Mouse (Mus musculus) MEL (cell line): Measurements from ENCODE around the gene Acad12. TPM values are rescaled to one million over a fixed set of nuclear protein-coding genes. Genes with fewer than 3 reads are reported as not detected.
A peak's percentile ranks its signal among the peaks of the same experiment; 100 is the strongest.

Experiments used
- DNase-seq: peaks from one replicate; pipeline ENCODE4 v3.0.0; 2011; ENCODE audit warnings: low read depth, low spot score
- H3K27ac ChIP-seq: 2 replicates; pipeline ENCODE4 v1.5.1; 2012; ENCODE audit warnings: low read depth, mild to moderate bottlenecking, control low read depth, low read length, moderate library complexity; ENCODE audit not compliant: control insufficient read depth
- H3K27me3 ChIP-seq, 2 experiments: fragments of 150-350 bp in 1 of 2; sonication (generic) in 1 of 2; 2 replicates each; pipeline ENCODE4 v1.6.1; 2012; ENCODE audit warnings: low read length in 2 of 2, mild to moderate bottlenecking in 2 of 2, improper control_type of control experiment in 1 of 2, moderate library complexity in 1 of 2; ENCODE audit not compliant: insufficient read depth in 2 of 2, control insufficient read depth in 1 of 2
- H3K36me3 ChIP-seq, 2 experiments: 2 replicates each; pipeline ENCODE4 v1.6.1; 2012 to 2014; ENCODE audit warnings: low read length in 2 of 2, improper control_type of control experiment in 1 of 2, inconsistent platforms in 1 of 2, mild to moderate bottlenecking in 1 of 2; ENCODE audit not compliant: insufficient read depth in 2 of 2, control insufficient read depth in 1 of 2
- H3K4me1 ChIP-seq, 2 experiments: fragments of 150-350 bp in 1 of 2; sonication (generic) in 1 of 2; 2 replicates each; pipeline ENCODE4 v1.6.1; 2012; ENCODE audit warnings: low read length in 2 of 2, improper control_type of control experiment in 1 of 2, mild to moderate bottlenecking in 1 of 2; ENCODE audit not compliant: insufficient read depth in 2 of 2, control insufficient read depth in 1 of 2
- H3K4me3 ChIP-seq, 2 experiments: fragments of 150-350 bp in 1 of 2; sonication (generic) in 1 of 2; 2 replicates each; pipeline ENCODE4 v1.5.1; 2012; ENCODE audit warnings: low read depth in 2 of 2, low read length in 2 of 2, mild to moderate bottlenecking in 2 of 2, moderate library complexity in 2 of 2, control low read depth in 1 of 2, improper control_type of control experiment in 1 of 2; ENCODE audit not compliant: control insufficient read depth in 1 of 2, insufficient read depth in 1 of 2
- H3K79me2 ChIP-seq: 2 replicates; pipeline ENCODE4 v1.6.1; 2012; ENCODE audit warnings: mild to moderate bottlenecking, low read length, moderate library complexity; ENCODE audit not compliant: control insufficient read depth, poor library complexity, insufficient read depth
- H3K9ac ChIP-seq: 2 replicates; pipeline ENCODE4 v1.6.1; 2012; ENCODE audit warnings: low read depth, mild to moderate bottlenecking, control low read depth, low read length, moderate library complexity; ENCODE audit not compliant: control insufficient read depth, poor library complexity, severe bottlenecking
- H3K9me3 ChIP-seq: fragments of 150-350 bp; sonication (generic); replicated peaks from 2 replicates; pipeline ENCODE4 v1.6.1; 2012; ENCODE audit warnings: mild to moderate bottlenecking, low read length, improper control_type of control experiment, moderate library complexity; ENCODE audit not compliant: insufficient read depth
- BHLHE40 ChIP-seq: IDR thresholded peaks from 2 replicates; pipeline ENCODE4 v1.6.1; 2012; ENCODE audit warnings: low read depth, mild to moderate bottlenecking, inconsistent platforms, low read length, improper control_type of control experiment, borderline replicate concordance
- CHD1 ChIP-seq: IDR thresholded peaks from 2 replicates; pipeline ENCODE4 v1.6.1; 2012; ENCODE audit warnings: low read depth, mild to moderate bottlenecking, inconsistent platforms, low read length, improper control_type of control experiment
- CHD2 ChIP-seq: IDR thresholded peaks from 2 replicates; pipeline ENCODE4 v1.6.1; 2011; ENCODE audit warnings: low read length, improper control_type of control experiment
- E2F4 ChIP-seq: IDR thresholded peaks from 2 replicates; pipeline ENCODE4 v1.6.1; 2011; ENCODE audit warnings: low read depth, low read length, improper control_type of control experiment, borderline replicate concordance
- ELF1 ChIP-seq: IDR thresholded peaks from 2 replicates; pipeline ENCODE4 v1.6.1; 2014; ENCODE audit warnings: low read depth, mild to moderate bottlenecking, inconsistent platforms, low read length, improper control_type of control experiment, moderate library complexity
- EP300 ChIP-seq, 2 experiments: IDR thresholded peaks; 2 replicates each; pipeline ENCODE4 v1.6.1; 2011; ENCODE audit warnings: improper control_type of control experiment in 2 of 2, low read length in 2 of 2, low read depth in 1 of 2, mild to moderate bottlenecking in 1 of 2
- ETS1 ChIP-seq: IDR thresholded peaks from 2 replicates; pipeline ENCODE4 v1.6.1; 2012; ENCODE audit warnings: low read depth, mild to moderate bottlenecking, inconsistent platforms, low read length, improper control_type of control experiment, moderate library complexity
- GABPA ChIP-seq: IDR thresholded peaks from 2 replicates; pipeline ENCODE4 v1.6.1; 2012; ENCODE audit warnings: low read depth, mild to moderate bottlenecking, inconsistent platforms, low read length, improper control_type of control experiment, moderate library complexity
- GATA1 ChIP-seq: IDR thresholded peaks from 2 replicates; pipeline ENCODE4 v1.6.1; 2011; ENCODE audit warnings: low read depth, low read length, improper control_type of control experiment
- HCFC1 ChIP-seq: IDR thresholded peaks from 2 replicates; pipeline ENCODE4 v1.6.1; 2012; ENCODE audit warnings: low read depth, mild to moderate bottlenecking, inconsistent platforms, low read length, improper control_type of control experiment, moderate library complexity
- JUND ChIP-seq: IDR thresholded peaks from 2 replicates; pipeline ENCODE4 v1.6.1; 2011; ENCODE audit warnings: low read depth, mild to moderate bottlenecking, improper control_type of control experiment, low read length
- KAT2A ChIP-seq: conservative IDR thresholded peaks from 2 replicates; pipeline ENCODE4 v1.6.1; 2012; ENCODE audit warnings: low read depth, low read length, improper control_type of control experiment, inconsistent platforms
- MAFK ChIP-seq: IDR thresholded peaks from 2 replicates; pipeline ENCODE4 v1.6.1; 2011; ENCODE audit warnings: low read depth, mild to moderate bottlenecking, low read length, improper control_type of control experiment, borderline replicate concordance
- MAX ChIP-seq: IDR thresholded peaks from 2 replicates; pipeline ENCODE4 v1.6.1; 2011; ENCODE audit warnings: low read length, improper control_type of control experiment
- MAZ ChIP-seq: IDR thresholded peaks from 2 replicates; pipeline ENCODE4 v1.6.1; 2012; ENCODE audit warnings: low read depth, mild to moderate bottlenecking, inconsistent platforms, low read length, improper control_type of control experiment
- MEF2A ChIP-seq: IDR thresholded peaks from 2 replicates; pipeline ENCODE4 v1.6.1; 2014; ENCODE audit warnings: low read depth, mild to moderate bottlenecking, inconsistent platforms, low read length, improper control_type of control experiment; ENCODE audit not compliant: poor library complexity, insufficient replicate concordance, severe bottlenecking; ENCODE audit errors: extremely low read depth
- MXI1 ChIP-seq: IDR thresholded peaks from 2 replicates; pipeline ENCODE4 v1.6.1; 2011; ENCODE audit warnings: mild to moderate bottlenecking, low read depth, low read length, improper control_type of control experiment
- MYB ChIP-seq: IDR thresholded peaks from 2 replicates; pipeline ENCODE4 v1.6.1; 2011; ENCODE audit warnings: mild to moderate bottlenecking, low read depth, low read length, improper control_type of control experiment
- NRF1 ChIP-seq: IDR thresholded peaks from 2 replicates; pipeline ENCODE4 v1.6.1; 2014; ENCODE audit warnings: low read depth, mild to moderate bottlenecking, inconsistent platforms, low read length, improper control_type of control experiment, moderate library complexity; ENCODE audit not compliant: poor library complexity, insufficient read depth, severe bottlenecking
- POLR2A ChIP-seq, 2 experiments: IDR thresholded peaks; 2 replicates each; pipeline ENCODE4 v1.6.1; 2011 to 2012; ENCODE audit warnings: low read length in 2 of 2, mild to moderate bottlenecking in 2 of 2, control low read depth in 1 of 2, improper control_type of control experiment in 1 of 2, low read depth in 1 of 2, moderate library complexity in 1 of 2; ENCODE audit not compliant: control insufficient read depth in 1 of 2, insufficient read depth in 1 of 2, poor library complexity in 1 of 2
- POLR2AphosphoS2 ChIP-seq: IDR thresholded peaks from 2 replicates; pipeline ENCODE4 v1.6.1; 2011; ENCODE audit warnings: low read length, improper control_type of control experiment
- POLR2AphosphoS5 ChIP-seq: IDR thresholded peaks from 2 replicates; pipeline ENCODE4 v1.6.1; 2012; ENCODE audit warnings: low read depth, borderline replicate concordance, mild to moderate bottlenecking, inconsistent platforms, low read length, moderate library complexity, mixed read lengths
- RAD21 ChIP-seq: IDR thresholded peaks from 2 replicates; pipeline ENCODE4 v1.6.1; 2011; ENCODE audit warnings: mild to moderate bottlenecking, low read depth, low read length, improper control_type of control experiment
- RCOR1 ChIP-seq: IDR thresholded peaks from 2 replicates; pipeline ENCODE4 v1.6.1; 2012; ENCODE audit warnings: low read depth, mild to moderate bottlenecking, inconsistent platforms, low read length, improper control_type of control experiment
- SMC3 ChIP-seq: IDR thresholded peaks from 2 replicates; pipeline ENCODE4 v1.6.1; 2011; ENCODE audit warnings: low read depth, low read length, improper control_type of control experiment
- TAL1 ChIP-seq: IDR thresholded peaks from 2 replicates; pipeline ENCODE4 v1.6.1; 2012; ENCODE audit warnings: mild to moderate bottlenecking, inconsistent platforms, low read length, moderate library complexity, mixed read lengths
- TBP ChIP-seq: IDR thresholded peaks from 2 replicates; pipeline ENCODE4 v1.8.0; 2011; ENCODE audit warnings: low read depth, low read length, improper control_type of control experiment
- TCF12 ChIP-seq: IDR thresholded peaks from 2 replicates; pipeline ENCODE4 v1.6.1; 2014; ENCODE audit warnings: low read depth, mild to moderate bottlenecking, inconsistent platforms, low read length, improper control_type of control experiment, moderate library complexity
- UBTF ChIP-seq: IDR thresholded peaks from 2 replicates; pipeline ENCODE4 v1.6.1; 2012; ENCODE audit warnings: low read depth, mild to moderate bottlenecking, inconsistent platforms, low read length, improper control_type of control experiment, moderate library complexity, borderline replicate concordance; ENCODE audit not compliant: insufficient read depth
- USF1 ChIP-seq: IDR thresholded peaks from 2 replicates; pipeline ENCODE4 v1.6.1; 2014; ENCODE audit warnings: low read depth, mild to moderate bottlenecking, inconsistent platforms, low read length, improper control_type of control experiment, moderate library complexity
- USF2 ChIP-seq, 2 experiments: IDR thresholded peaks; 2 replicates each; pipeline ENCODE4 v1.6.1; 2011 to 2012; ENCODE audit warnings: improper control_type of control experiment in 2 of 2, low read length in 2 of 2, borderline replicate concordance in 1 of 2, inconsistent platforms in 1 of 2, low read depth in 1 of 2, mild to moderate bottlenecking in 1 of 2; ENCODE audit not compliant: insufficient read depth in 1 of 2
- ZC3H11A ChIP-seq: IDR thresholded peaks from 2 replicates; pipeline ENCODE4 v1.6.1; 2012; ENCODE audit warnings: low read depth, mild to moderate bottlenecking, inconsistent platforms, low read length, improper control_type of control experiment
- ZKSCAN1 ChIP-seq: IDR thresholded peaks from 2 replicates; pipeline ENCODE4 v1.6.1; 2012; ENCODE audit warnings: low read depth, mild to moderate bottlenecking, inconsistent platforms, low read length, improper control_type of control experiment, moderate library complexity
- ZMIZ1 ChIP-seq: IDR thresholded peaks from 2 replicates; pipeline ENCODE4 v1.6.1; 2012; ENCODE audit warnings: low read depth, mild to moderate bottlenecking, inconsistent platforms, low read length, improper control_type of control experiment, moderate library complexity
- ZNF384 ChIP-seq: IDR thresholded peaks from 2 replicates; pipeline ENCODE4 v1.6.1; 2012; ENCODE audit warnings: low read depth, mild to moderate bottlenecking, inconsistent platforms, low read length, improper control_type of control experiment
- polyA plus RNA-seq, 2 experiments: library from polyadenylated mRNA; stranded (reverse) in 1 of 2; unstranded in 1 of 2; fragments of >175 nt in 1 of 2; fragments of >200 nt in 1 of 2; gene quantifications; 2 replicates each; pipeline versions ENCODE4 v1.2.1 to v1.2.4; 2012; ENCODE audit warnings: low replicate concordance in 2 of 2, low read depth in 1 of 2; ENCODE audit not compliant: insufficient read length in 2 of 2, insufficient read depth in 1 of 2, missing spikeins in 1 of 2
- total RNA-seq: library from RNA; depleted of rRNA; stranded (reverse); fragments of 300-350 nt; gene quantifications from 2 replicates; pipeline ENCODE4 v1.2.3, GENCODE M21; 2012

The Acad12 gene
- total and polyA plus RNA-seq, 3 experiments, result 2.6 to 6.4 TPM; not detected in 1

DNA sequence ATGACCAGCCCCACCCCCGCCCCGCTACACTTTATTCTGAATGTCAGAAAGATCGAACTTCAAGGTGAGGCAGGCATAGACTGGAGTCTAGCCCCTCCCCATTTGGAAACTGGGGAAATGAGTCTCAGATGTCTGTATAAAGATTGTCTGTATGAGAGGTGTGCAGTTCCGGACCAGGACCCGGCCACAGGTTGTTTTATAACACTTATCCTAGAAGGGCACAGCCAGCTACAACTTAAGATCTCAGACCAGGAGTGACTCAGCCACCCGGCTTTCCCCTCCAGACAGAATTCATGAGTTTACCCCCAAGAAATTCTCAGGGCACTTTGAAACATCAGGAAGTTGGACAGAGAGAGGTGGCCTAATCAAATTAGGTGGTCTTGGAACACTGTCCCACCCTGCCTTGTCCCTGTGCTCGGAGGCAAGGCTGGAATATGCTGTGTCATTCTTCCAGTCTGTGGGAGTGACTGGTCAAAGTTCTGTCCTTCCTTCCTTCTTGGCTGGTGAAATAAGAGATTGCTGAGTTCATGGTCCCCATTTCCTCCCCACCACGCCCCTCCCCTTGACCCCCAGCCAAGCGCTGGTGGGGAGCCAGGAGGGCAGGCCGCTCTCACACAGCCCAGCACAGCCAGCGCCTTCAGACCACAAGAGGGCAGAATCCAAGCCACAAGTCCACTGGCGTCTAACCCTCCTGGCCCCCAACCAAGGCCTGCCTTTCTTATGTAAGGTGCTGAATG is 34.8 kb downstream of the Acad12 start:
- Histone ChIP-seq H3K27ac (peak overlapping the region; percentile 86), H3K79me2 (peaks cover 7% of the 10 kb centered on the region; the same call in 1 of the 2 replicates), H3K4me1 (peaks cover 20 to 26% of the 10 kb centered on the region in 2 experiments), H3K36me3 (peaks cover 0 to 30% of the 10 kb centered on the region in 2 experiments), H3K9ac (peak overlapping the region; percentile 53), H3K9me3 (no peaks in the 10 kb centered on the region), H3K27me3 (no peaks in the 10 kb centered on the region), H3K4me3 (peak overlapping the region in 1 of 2 experiments; percentile 9; a peak in 1 of 4 replicates)
- DNase-seq, result peak; percentile 84
- TF ChIP-seq POLR2A (IDR thresholded peaks at IDR 0.05; ENCODE audit: control insufficient read depth in 1 of 2, insufficient read depth in 1 of 2, low read depth in 1 of 2, low read length in 2 of 2, poor library complexity in 1 of 2), result no peak; a peak in 1 of 4 replicates
- TF ChIP-seq SMC3, result peak; percentile 59
- peak; percentile 72; the same call in 1 of the 2 replicates for TF ChIP-seq MAZ
- no peak for TF ChIP-seq JUND
- no peak for TF ChIP-seq ZKSCAN1
- TF ChIP-seq ZC3H11A, result no peak
- TF ChIP-seq NRF1, result no peak
- peak; percentile 69 for TF ChIP-seq GABPA
- no peak for TF ChIP-seq MYB
- TF ChIP-seq MAX, result no peak
- TF ChIP-seq HCFC1, result no peak; the same call in 1 of the 2 replicates
- no peak for TF ChIP-seq UBTF
- TF ChIP-seq E2F4, result no peak
- TF ChIP-seq GATA1, result no peak
- peak; percentile 46 to 60; a peak in 3 of 4 replicates for TF ChIP-seq EP300 (IDR thresholded peaks at IDR 0.05; ENCODE audit: low read depth in 1 of 2, low read length in 2 of 2)
- no peak for TF ChIP-seq USF2 (IDR thresholded peaks at IDR 0.05; ENCODE audit: borderline replicate concordance in 1 of 2, insufficient read depth in 1 of 2, low read depth in 1 of 2, low read length in 2 of 2)
- TF ChIP-seq POLR2AphosphoS2, result no peak
- no peak for TF ChIP-seq ZMIZ1
- TF ChIP-seq BHLHE40, result no peak
- no peak for TF ChIP-seq MXI1
- no peak for TF ChIP-seq KAT2A
- no peak for TF ChIP-seq CHD2
- no peak; the same call in 1 of the 2 replicates for TF ChIP-seq ELF1
- 0 out of 2 replicates have a peak, but pooled peaks have one; percentile 40 for TF ChIP-seq MAFK
- no peak for TF ChIP-seq MEF2A
- TF ChIP-seq RCOR1, result no peak
- TF ChIP-seq TAL1, result no peak
- peak; percentile 53; the same call in 1 of the 2 replicates for TF ChIP-seq TCF12
- 0 out of 2 replicates have a peak, but pooled peaks have one; percentile 13 for TF ChIP-seq TBP
- TF ChIP-seq ZNF384, result no peak
- no peak for TF ChIP-seq POLR2AphosphoS5
- TF ChIP-seq RAD21, result peak; percentile 12; the same call in 1 of the 2 replicates
- TF ChIP-seq CHD1, result no peak
- TF ChIP-seq USF1, result no peak
- peak; percentile 21 for TF ChIP-seq ETS1
